In the genomic region with DNA sequence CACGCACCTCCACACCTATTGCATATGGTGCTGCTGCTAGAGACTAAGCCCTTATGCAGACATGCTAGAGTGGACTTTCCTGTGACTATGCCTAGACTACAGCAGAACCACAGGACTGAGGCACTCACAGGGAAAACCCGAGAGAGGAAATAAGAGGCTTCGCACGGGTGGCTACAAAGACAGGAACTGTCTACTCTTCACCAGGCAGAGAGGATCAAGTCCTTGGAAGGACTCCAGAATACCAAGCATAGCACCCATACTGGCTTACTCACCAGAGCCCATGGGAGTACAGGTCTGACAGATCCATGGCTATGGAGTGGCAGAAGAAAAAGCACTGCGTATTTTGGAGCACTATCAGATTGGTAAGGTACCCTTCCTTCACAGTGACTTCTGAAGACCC, we compare ENCODE assay signal across 23 mouse cellular contexts.
DNase-seq lines count a peak whose midpoint lies in the region; ATAC-seq lines count a peak whose summit lies in the region.
"Had no signal": no experiment of that assay in that cellular context is flagged by ENCODE, and none has a peak within 500 bp of the region (broad histone marks: within the 10 kb centered on the region; RNA-seq: fewer than 3 reads in every experiment).

No protein-coding gene starts in this region.

- no peak overlapping the region for H3K27ac ChIP-seq in embryonic facial prominence, embryonic 14.5 days (replicated peaks; ENCODE audit: low read depth, low read length)
- H3K27ac ChIP-seq in embryonic facial prominence, embryonic 10.5 days (replicated peaks) = no peak overlapping the region
- 0 out of 2 replicates have a peak overlapping the region, but pooled peaks have one; percentile 9 for H3K27ac ChIP-seq in neural tube, embryonic 13.5 days (replicated peaks)
- no peak overlapping the region for H3K27ac ChIP-seq in neural tube, embryonic 15.5 days (replicated peaks)

- ATAC-seq in embryonic facial prominence, embryonic 14.5 days (ENCODE audit: low read depth) = 0 out of 2 replicates have a peak, but pooled peaks have one; percentile 37
- ATAC-seq in neural tube, embryonic 13.5 days (ENCODE audit: low read depth) = no peak
- no peak for ATAC-seq in neural tube, embryonic 15.5 days (ENCODE audit: low FRiP score)
- ATAC-seq: activated CD4-positive, CD25-positive, alpha-beta regulatory T cell, adult 4 months; CD4-positive, CD25-positive, alpha-beta regulatory T cell, adult 4 months; Patski had no signal

- 87% methylated on average over 5 of the region's 5 CpGs for WGBS in embryonic facial prominence, embryonic 14.5 days
- WGBS in embryonic facial prominence, embryonic 10.5 days = 91% methylated on average over 5 of the region's 5 CpGs
- 89% methylated on average over 5 of the region's 5 CpGs for WGBS in neural tube, embryonic 13.5 days
- 95% methylated on average over 5 of the region's 5 CpGs for WGBS in neural tube, embryonic 15.5 days

- no peak overlapping the region for H3K9ac ChIP-seq in embryonic facial prominence, embryonic 14.5 days (ENCODE audit: low read depth, low read length)
- no peak overlapping the region for H3K9ac ChIP-seq in neural tube, embryonic 13.5 days
- no peak overlapping the region for H3K9ac ChIP-seq in neural tube, embryonic 15.5 days (replicated peaks)

- H3K27me3 ChIP-seq in embryonic facial prominence, embryonic 14.5 days (replicated peaks; ENCODE audit: control insufficient read depth, insufficient read depth, low read length) = no peaks in the 10 kb centered on the region
- no peaks in the 10 kb centered on the region for H3K27me3 ChIP-seq in embryonic facial prominence, embryonic 10.5 days (replicated peaks; ENCODE audit: low read depth, poor library complexity, severe bottlenecking)
- H3K27me3 ChIP-seq in neural tube, embryonic 13.5 days = no peaks in the 10 kb centered on the region
- no peaks in the 10 kb centered on the region for H3K27me3 ChIP-seq in neural tube, embryonic 15.5 days (replicated peaks)
- H3K27me3 ChIP-seq: CH12.LX, Patski had no signal

- no peaks in the 10 kb centered on the region for H3K9me3 ChIP-seq in embryonic facial prominence, embryonic 14.5 days (ENCODE audit: control insufficient read depth, low read length)
- no peaks in the 10 kb centered on the region for H3K9me3 ChIP-seq in embryonic facial prominence, embryonic 10.5 days
- H3K9me3 ChIP-seq in neural tube, embryonic 13.5 days = no peaks in the 10 kb centered on the region
- H3K9me3 ChIP-seq in neural tube, embryonic 15.5 days (replicated peaks) = no peaks in the 10 kb centered on the region
- H3K9me3 ChIP-seq: G1E had no signal

- no peak overlapping the region for H3K4me2 ChIP-seq in embryonic facial prominence, embryonic 14.5 days (ENCODE audit: low read depth, low read length)
- H3K4me2 ChIP-seq in neural tube, embryonic 13.5 days = no peak overlapping the region
- no peak overlapping the region for H3K4me2 ChIP-seq in neural tube, embryonic 15.5 days

- intact Hi-C loops in heart, postnatal 25 days (cut with DNase I) = no loop called here

- H3K36me3 ChIP-seq in embryonic facial prominence, embryonic 14.5 days (ENCODE audit: control insufficient read depth, insufficient read depth, low read length) = peaks cover 59% of the 10 kb centered on the region
- H3K36me3 ChIP-seq in embryonic facial prominence, embryonic 10.5 days (replicated peaks) = peaks cover 66% of the 10 kb centered on the region
- peaks cover 47% of the 10 kb centered on the region for H3K36me3 ChIP-seq in neural tube, embryonic 13.5 days
- peaks cover 40% of the 10 kb centered on the region for H3K36me3 ChIP-seq in neural tube, embryonic 15.5 days

- H3K4me1 ChIP-seq in embryonic facial prominence, embryonic 14.5 days (ENCODE audit: control insufficient read depth, insufficient read depth, low read length) = no peaks in the 10 kb centered on the region
- H3K4me1 ChIP-seq in embryonic facial prominence, embryonic 10.5 days = peaks cover 10% of the 10 kb centered on the region
- peaks cover 12% of the 10 kb centered on the region for H3K4me1 ChIP-seq in neural tube, embryonic 13.5 days (replicated peaks)
- H3K4me1 ChIP-seq in neural tube, embryonic 15.5 days = no peaks in the 10 kb centered on the region

- DNase-seq in adrenal gland, adult 2 months = peak; percentile 8
- DNase-seq in adrenal gland, adult 18-20 months (ENCODE audit: low spot score in 2 of 2) = no peak
- DNase-seq in embryonic facial prominence, embryonic 14.5 days (ENCODE audit: low spot score) = no peak
- DNase-seq in embryonic facial prominence, embryonic 10.5 days (ENCODE audit: low spot score) = no peak
- DNase-seq in heart, adult 11 months = peak; percentile 86
- no peak for DNase-seq in heart, postnatal 25 days (ENCODE audit: low spot score)
- DNase-seq: adrenal gland, adult 8-10 months; adrenal gland, postnatal 10 days; adrenal gland, postnatal 14 days; adrenal gland, postnatal 25 days; adrenal gland, postnatal 36 days; B cell, adult 2 months; cerebellum, adult 11 months; cerebellum, adult 11-12 months; cerebellum, adult 18-20 months; cerebellum, adult 2 months had no signal

- no peak overlapping the region for H3K4me3 ChIP-seq in embryonic facial prominence, embryonic 14.5 days (ENCODE audit: low read depth, low read length)
- no peak overlapping the region for H3K4me3 ChIP-seq in embryonic facial prominence, embryonic 10.5 days
- no peak overlapping the region for H3K4me3 ChIP-seq in neural tube, embryonic 13.5 days
- H3K4me3 ChIP-seq in neural tube, embryonic 15.5 days (replicated peaks) = no peak overlapping the region

Comparison
In these comparisons a context has a peak if more than half of its experiments do, and no peak if none do; other contexts are left out.
1. DNase-seq: peak in adrenal gland, adult 2 months (single experiment) and heart, adult 11 months (single experiment); none in adrenal gland, adult 18-20 months (0 of 2), embryonic facial prominence, embryonic 14.5 days (single experiment), embryonic facial prominence, embryonic 10.5 days (single experiment) and heart, postnatal 25 days (single experiment).